Mouse (Mus musculus) left cerebral cortex, postnatal 25 days (tissue): ENCODE measurements around the gene Zfp524. TPM values are rescaled to one million over a fixed set of nuclear protein-coding genes. Genes with fewer than 3 reads are reported as not detected.
"Not testable (repeated sequence)": the region's sequence is repeated elsewhere in the genome, so short reads cannot be mapped to it uniquely, and the experiment has no call there.

Experiments
- DNase-seq, 2 experiments: peaks; one replicate each; pipeline ENCODE4 v3.0.0; 2022; ENCODE audit warnings: low spot score in 2 of 2, mixed read lengths in 1 of 2
- intact Hi-C: fragments of 180-260 bp; cut with DNase I; formaldehyde crosslinking; loops from one replicate; pipeline ENCODE4 v1.15.1; 2025
- total RNA-seq, 2 experiments: library from RNA; stranded (reverse); gene quantifications; 2 replicates each; pipeline ENCODE4 v1.2.3; 2021

Gene Zfp524
- total RNA-seq, 2 experiments from 2014 or later = 6.9 TPM

DNA sequence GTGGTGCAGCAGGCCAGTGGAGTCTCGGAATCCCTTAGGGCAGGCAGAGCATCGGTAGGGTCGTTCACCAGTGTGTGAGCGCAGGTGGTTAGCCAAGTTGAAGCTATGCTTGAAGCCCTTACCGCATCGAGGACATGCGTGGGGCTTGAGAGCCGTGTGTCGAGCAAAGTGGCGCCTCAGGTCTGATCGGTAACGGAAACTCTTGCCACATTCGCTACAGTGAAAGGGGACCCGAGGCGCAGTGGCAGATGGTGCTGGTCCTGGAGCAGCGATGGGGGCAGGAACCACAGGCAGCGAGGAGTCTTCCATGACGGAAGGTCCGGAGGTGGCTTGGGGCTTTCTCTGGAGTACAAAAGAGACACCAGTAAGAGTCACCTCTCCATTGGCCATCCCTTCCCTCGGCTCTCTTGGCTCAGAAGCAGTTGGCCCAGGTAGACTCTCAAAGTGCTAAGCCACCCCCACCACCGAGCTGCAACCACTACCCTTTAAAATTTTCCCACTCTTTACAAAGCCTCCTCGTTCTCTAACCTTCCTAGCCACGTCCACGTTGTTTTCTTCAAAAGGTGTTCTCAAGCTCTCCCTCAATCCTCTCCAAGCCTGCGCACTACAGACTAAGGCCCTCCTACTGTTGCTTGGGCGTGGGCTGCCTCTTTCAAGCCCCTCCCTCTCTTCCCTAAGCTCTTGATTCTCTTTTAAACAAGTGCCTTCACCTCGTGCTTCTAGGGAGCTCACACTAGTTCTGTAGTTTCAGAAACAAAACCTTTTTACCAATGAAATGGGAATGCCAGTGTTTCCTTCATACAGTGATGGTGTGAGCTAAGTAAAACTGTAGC is 1.3 kb upstream of the Zfp524 start:
- intact Hi-C loops = no loop called here
- no peak for DNase-seq

DNA sequence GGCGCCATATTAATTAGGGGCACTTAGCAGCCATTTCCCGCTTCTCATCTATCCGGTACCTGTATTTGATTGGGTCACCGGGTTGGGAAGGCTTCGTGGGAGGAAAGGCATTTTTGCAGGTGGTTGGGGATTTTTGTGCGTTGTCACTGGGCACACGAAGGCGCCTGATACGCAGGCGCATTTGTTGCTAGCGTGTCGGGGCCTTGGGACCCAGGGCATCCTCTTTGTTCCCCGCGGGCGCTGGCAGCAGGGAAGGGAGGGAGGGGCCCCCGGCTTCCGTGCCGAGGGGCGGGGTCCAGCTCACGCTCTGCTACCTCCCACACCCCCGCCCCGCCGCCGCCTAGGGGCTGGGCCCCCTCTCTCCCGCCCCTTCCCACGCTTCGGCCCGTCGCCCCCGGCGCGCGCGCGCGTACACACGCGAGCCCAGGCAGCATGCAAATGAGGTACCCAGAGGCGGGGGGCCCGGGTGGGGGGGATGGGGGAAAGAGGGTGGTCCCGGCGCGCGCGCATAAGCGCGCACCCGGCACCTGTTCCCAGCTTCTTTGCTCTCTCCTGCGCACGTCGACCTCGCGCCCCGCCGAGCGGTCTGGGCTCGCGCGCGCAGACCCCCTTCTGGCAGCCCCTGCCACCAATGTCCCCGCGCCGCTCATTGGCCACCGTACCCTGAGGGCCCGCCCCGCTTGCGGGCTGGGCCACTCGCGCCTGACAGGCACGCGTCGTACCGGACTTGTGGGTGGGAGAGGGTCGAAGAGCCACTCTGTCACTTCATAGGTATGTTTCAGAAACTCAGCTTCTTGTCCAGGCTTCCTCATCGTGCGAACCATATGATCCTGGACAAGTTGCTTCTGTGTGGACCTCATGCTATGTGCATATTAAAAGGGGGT is 1.1 kb downstream of the Zfp524 start, which contains the start of gene Gm44973:
Gene Gm44973, plus strand, starts transcription at position 379 of the 884 bp plus-strand sequence.
- intact Hi-C loops = loop anchor here (2.0 kb wide), 2 partner anchors 19 to 73 kb away; partner anchors contain the start of gene Zfp579
- peak; percentile 93 to 96 for DNase-seq

DNA sequence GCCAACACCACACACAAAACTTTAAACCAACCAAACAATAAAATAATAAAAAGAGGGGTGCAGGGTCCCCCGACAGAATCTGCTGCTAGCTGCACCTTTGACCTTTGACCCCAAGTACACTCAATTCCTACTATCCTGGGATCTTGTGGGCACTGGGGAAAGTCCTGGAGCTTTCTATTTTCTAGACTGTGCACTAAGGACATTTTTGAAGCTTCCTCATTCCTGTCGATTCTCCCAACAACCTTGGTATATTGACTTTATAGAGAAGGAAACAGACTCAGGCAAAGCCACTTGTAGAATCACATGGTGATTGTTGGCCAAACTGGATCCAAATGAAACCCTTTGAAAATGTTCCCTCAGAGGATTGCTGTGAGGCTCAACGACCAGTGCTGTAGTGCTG is 1.8 kb downstream of the Zfp524 start:
- intact Hi-C loops = no loop called here
- no peak for DNase-seq

DNA sequence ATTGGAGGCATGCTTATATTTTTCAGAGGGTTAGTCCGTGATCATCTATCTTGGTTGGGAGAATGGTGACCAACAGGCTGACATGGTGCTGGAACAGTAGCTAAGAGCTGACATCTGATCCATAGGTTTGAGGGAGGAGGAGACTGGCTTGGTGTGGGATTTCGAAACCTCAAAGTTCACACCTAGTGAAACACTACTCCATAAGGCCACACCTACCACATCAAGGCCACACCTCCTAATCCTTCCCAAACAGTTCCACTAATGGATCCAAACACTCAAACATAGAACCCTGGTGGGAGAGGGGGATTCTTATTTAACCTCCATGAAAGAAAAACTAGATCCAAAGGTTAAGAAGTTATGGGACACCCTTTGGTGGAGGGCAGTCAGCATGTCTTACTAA is 2.7 kb downstream of the Zfp524 start:
- intact Hi-C loops = no loop called here

DNA sequence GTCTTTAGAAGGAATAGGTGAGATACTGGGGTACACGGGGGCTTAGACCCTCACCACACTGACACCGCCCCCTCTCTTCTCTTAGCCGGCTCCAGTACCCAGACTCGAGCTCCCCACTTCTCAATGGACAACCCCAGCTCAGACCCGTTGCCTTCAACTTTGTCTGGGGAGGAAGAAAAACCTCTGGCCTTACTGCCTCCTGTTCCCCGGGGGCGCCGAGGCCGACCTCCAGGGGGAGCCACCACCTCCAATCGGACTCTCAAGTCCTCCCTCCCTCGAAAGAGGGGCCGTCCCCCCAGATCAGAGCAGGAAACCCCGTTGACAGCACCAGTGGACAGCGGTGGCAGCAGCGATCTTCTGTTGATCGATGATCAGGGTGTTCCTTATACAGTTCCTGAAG is 3.1 kb downstream of the Zfp524 start:
- intact Hi-C loops = no loop called here
- no peak for DNase-seq

More for the DNA sequence above, 2.7 kb downstream of the Zfp524 start:
- no peak for DNase-seq

DNA sequence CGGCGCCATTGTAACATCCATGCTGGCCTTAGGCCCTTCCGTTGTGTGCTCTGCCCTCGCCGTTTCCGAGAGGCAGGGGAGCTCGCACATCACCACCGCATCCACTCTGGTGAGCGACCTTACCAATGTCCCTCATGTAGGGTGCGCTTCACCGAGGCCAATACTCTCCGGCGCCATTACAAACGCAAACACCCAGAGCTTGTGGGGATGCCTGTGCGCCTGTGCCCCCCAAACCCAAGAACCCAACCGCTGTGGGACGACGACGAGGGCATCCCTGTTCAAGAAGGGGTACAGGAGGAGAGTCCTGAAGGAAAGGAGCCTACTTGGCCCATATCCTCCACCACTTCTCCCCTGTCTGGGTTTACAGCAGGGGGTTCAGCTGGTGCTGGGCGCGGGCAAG is 3.7 kb downstream of the Zfp524 start:
- intact Hi-C loops = no loop called here
- no peak for DNase-seq

DNA sequence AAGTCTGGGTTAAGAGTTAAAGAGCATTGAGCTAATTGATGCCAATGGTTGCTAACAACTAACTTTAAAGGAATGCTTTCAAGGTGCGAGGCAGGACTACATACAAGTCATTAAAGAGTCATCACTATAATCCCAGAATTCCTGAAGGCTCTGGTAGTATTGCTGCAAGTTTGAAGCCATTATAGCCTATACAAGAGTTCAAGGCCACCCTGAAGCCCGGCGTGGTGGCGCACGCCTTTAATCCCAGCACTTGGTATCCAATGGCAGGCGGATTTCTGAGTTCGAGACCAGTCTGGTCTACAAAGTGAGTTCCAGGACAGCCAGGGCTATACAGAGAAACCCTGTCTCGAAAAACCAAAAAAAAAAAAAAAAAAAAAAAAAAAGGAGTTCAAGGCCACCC is 5.4 kb downstream of the Zfp524 start:
- intact Hi-C loops, DNase-seq: not testable (repeated sequence)

DNA sequence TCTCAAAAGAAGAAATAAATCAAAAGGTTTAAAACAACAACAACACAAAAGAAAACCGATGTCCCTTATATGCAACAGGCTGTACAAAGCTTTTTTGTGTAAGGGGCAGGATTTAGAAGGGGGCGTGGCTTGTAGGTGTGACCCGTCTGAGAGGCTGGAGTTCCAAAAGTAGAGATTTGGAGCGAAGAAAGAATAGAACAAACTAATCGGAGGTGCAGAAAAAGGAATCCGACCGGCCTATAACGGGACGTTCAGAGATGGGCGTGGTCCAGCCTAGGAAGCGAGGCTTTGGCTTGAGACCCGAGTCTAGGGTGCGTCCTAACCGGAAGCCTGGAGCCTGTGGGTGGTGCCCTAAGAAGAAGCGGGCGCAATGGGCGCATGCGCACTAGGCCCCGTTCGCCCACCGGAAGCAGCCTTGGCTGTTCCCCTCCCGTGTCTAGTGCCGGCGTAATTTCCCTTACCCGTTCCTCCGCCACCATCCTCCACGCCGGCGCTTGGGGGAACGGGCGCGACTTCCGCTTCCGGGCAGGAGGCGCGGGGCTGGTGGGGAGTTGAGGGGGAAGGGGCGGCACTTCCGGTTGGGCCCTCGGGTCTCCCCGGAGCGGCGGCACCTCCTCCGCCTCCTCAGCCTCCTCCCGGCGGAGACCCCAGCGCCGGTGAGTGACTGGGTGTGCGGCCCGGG is 5.9 kb downstream of the Zfp524 start, which contains the start of the genes Zfp865 and Ccdc106:
Gene Zfp865, plus strand, starts transcription at position 377 of the 682 bp plus-strand sequence.
Gene Ccdc106, plus strand, starts transcription at position 554 of the 682 bp plus-strand sequence.
- peak; percentile 100 for DNase-seq
- intact Hi-C loops = loop anchor here (1.0 to 2.0 kb wide), 2 partner anchors 31 to 41 kb away; partner anchors contain the start of gene Zfp580

DNA sequence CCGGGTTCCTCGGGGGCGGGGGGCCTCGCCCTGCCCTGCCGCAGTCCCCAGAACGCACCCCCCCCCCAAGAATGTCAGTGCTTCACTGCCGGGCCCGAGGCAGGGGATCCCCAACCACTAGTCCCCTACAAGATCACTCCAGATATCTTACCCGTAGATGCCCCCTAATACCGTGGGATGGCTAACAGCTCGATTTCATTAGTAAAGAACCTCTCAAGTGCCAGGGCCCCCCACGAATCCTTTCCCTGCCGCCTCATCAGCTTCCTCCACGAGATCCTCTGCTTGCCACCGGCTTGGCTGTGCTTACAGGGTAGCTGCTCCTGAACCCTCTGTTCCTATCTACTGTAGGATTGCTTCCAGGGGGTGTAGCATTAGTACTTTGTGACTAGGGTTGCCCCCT is 6.5 kb downstream of the Zfp524 start:
- intact Hi-C loops = loop anchor here (1.0 to 2.0 kb wide), 2 partner anchors 30 to 41 kb away; partner anchors contain the start of gene Zfp580
- DNase-seq = no peak

DNA sequence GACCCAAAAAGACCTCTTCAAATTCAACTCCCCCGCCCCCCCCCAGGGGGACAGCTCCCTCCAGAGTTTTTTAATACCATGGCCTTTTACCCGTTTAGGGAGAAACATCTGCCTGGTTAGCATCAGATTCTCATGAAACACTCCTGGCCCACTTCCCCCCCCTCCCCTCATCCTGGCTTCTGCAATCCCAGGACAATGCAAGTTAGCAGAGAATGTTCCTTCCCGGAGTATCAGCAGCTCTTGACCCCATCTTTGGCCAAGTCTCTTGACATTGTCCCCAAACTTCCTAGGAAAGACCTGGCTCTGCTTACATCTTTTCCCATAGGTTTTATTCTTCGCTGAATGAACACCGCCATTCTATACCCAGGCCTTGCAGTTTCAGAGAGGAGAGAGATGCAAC is 7.0 kb downstream of the Zfp524 start:
- intact Hi-C loops = loop anchor here (2.0 kb wide), 1 partner anchor 30 kb away; the partner anchor contains the start of gene Zfp580
- DNase-seq = no peak

DNA sequence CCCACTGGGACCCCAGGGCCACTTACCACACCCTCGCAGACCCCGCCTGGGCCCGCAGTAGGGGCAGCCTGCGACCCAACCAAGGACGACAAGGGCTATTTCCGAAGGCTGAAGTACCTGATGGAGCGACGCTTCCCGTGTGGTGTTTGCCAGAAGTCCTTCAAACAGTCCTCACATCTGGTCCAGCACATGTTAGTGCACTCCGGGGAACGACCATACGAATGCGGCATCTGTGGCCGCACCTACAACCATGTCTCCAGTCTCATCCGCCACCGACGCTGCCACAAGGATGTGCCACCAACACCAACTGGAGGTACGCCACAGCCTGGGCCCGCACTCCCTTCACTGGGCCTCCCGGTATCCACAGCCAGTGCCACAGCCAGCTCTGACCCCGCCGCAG is 15.3 kb downstream of the Zfp524 start:
- DNase-seq = no peak
- intact Hi-C loops = no loop called here

DNA sequence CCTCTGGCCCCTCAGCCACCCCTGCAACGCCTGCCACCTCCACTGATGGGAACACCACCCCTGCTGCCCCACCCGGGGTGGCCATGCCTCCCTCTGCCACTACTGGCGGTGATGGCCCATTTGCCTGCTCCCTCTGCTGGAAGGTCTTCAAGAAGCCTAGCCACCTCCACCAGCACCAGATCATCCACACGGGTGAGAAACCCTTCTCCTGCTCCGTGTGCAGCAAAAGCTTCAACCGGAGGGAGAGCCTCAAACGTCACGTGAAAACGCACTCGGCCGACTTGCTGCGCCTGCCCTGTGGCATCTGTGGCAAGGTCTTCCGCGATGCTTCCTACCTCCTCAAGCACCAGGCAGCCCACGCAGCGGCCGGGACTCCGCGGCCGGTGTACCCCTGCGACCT is 15.7 kb downstream of the Zfp524 start:
- intact Hi-C loops = no loop called here
- no peak for DNase-seq

DNA sequence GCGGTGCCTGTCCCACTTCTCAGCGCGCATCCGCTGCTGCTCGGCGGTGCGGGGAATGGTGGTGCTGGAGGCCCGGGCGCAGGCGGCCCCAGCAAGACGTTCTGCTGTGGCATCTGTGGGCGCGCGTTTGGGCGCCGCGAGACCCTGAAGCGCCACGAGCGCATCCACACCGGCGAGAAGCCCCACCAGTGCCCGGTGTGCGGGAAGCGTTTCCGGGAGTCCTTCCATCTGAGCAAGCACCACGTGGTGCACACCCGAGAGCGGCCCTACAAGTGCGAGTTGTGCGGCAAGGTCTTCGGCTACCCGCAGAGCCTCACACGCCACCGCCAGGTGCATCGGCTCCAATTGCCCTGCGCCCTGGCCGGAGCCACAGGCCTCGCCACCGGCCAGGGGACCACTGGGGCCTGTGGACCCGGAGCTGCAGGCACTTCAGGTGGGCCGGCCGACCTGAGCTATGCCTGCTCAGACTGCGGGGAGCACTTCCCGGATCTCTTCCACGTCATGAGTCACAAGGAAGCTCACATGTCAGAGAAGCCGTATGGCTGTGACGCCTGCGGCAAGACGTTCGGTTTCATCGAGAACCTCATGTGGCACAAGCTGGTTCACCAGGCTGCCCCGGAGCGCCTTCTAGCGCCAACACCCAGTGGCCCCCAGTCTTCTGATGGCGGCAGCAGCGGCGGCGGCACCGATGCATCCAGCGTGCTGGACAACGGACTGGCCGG is 16.5 kb downstream of the Zfp524 start:
- intact Hi-C loops = no loop called here

DNA sequence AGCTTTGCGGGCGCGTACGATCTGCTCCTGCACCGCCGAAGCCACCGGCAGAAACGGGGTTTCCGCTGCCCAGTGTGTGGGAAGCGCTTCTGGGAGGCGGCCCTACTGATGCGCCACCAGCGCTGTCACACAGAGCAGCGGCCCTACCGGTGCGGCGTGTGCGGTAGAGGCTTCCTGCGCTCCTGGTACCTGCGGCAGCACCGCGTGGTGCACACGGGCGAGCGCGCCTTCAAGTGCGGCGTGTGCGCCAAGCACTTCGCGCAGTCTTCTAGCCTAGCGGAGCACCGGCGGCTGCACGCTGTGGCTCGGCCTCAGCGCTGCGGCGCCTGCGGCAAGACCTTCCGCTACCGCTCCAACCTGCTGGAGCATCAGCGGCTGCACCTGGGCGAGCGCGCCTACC is 17.3 kb downstream of the Zfp524 start:
- intact Hi-C loops = no loop called here
- DNase-seq = no peak

More for the DNA sequence above, 16.5 kb downstream of the Zfp524 start:
- no peak for DNase-seq

DNA sequence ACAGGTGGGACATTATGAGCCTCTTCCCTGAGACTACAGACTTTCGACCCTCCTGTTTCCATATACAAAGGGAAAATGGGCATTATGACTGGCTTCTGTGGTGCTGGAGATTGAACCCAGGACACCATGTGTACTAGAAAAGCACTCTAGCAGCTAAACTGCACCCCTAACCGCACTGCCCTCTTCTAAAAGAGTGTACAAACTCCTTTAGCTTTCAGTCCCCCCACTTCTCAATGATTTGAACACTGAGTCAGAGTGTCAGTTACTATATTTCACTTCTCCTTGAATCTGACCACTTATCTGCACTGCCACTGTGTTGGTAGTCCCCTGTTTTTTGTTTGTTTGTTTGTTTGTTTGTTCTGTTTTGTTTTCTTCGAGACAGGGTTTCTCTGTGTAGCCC is 19.6 kb downstream of the Zfp524 start, which contains the start of gene 4632433K11Rik:
Gene 4632433K11Rik, plus strand, starts transcription at position 301 of the 400 bp plus-strand sequence.
- intact Hi-C loops = no loop called here
- no peak for DNase-seq

DNA sequence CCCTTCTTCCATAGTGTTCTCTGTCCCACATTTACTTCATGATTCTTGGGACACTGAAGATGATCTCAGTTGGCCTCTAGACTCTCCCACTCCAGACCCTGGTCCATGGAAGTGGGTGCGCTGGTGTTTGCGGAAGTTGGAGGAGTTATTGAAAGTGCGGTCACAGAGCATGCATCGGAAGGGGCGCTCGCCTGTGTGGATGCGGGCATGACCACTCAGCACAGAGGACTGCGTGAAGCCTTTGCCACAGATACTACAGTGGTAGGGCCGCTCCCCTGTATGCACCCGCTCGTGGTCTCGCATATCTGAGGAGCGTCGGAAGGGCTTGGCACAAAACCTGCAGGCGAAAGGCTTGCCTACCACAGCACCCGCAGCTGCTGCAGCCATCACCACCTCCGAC is 21.4 kb downstream of the Zfp524 start:
- DNase-seq = no peak
- intact Hi-C loops = no loop called here

DNA sequence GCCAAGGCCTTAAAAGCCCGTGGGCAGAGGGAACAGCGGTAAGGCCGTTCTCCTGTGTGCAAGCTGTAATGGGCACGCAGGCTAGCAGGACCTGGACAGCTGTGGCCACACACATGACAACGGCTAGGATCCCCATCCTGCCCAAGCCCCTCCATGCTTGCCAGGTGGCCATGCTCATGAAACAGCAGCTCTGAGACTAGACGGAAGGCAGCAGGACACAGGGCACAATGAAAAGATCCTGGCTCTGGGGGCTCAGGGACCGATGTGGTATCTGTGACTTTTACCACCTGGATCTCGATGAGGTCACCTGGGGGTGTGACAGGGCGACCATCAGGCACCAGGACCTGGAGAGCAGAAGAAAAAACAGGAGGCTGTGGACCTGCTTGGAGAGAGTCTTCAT is 21.9 kb downstream of the Zfp524 start:
- no peak for DNase-seq
- intact Hi-C loops = no loop called here

DNA sequence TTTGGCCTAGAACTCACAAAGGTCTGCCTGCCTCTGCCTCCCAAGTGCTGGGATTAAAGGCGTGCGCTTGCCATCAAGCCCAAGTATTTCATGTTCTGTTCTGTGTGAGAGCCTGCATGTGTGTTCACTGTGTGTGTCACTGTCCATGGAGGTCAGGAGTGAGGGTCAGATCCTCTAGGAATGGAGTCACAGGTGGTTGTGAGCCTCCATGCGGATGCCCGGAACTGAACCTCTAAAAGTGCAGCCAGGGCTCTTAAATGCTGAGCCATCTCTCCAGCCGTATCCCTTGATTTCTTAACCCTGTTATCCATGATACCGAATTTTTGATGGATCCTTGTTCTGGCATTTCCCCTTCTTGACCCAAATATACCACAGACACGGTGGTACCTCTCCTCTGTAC is 22.8 kb downstream of the Zfp524 start:
- DNase-seq = no peak
- intact Hi-C loops = no loop called here

DNA sequence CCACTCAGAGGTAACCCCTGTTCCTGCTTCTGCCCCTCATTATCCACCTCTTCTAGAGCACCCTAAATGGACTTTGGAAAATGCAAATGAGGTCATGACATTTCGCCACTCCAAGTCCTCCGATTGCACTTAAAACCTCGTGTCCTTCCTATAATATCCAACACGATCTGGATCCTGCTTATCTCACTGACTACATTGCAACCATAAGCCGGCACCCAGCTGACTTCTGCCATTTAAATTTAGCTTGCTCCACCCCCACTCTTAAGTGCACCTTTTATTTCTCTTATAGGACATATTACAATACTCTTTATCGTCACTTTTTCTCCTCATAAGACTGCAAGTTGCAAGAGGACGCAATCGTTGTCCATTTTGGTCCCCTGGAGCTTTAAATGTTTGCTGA is 23.3 kb downstream of the Zfp524 start:
- intact Hi-C loops = no loop called here
- no peak for DNase-seq
